Mouse (Mus musculus): ENCODE measurements around the gene Nek2. TPM values are rescaled to one million over a fixed set of nuclear protein-coding genes. Genes with fewer than 3 reads are reported as not detected.

Nek2 gene
- polyA plus RNA-seq, 1 experiment from 2014 or later, result 33.5 TPM

GRCm38 (mm10) chr1:191878518-191878921, 57.3 kb downstream of the Nek2 start:
- H3K27ac ChIP-seq (ENCODE audit: low read depth, low read length), result no peak overlapping the region
- H3K4me1 ChIP-seq (replicated peaks; ENCODE audit: control insufficient read depth, insufficient read depth, low read length), result no peaks in the 10 kb centered on the region
- WGBS, result 91% methylated on average over 4 of the region's 4 CpGs
- ATAC-seq (ENCODE audit: low FRiP score) (no peak), DNase-seq (ENCODE audit: low spot score) (no peak)
- no peak overlapping the region for H3K4me2 ChIP-seq (replicated peaks; ENCODE audit: low read depth, low read length)
- H3K27me3 ChIP-seq (ENCODE audit: control insufficient read depth, insufficient read depth, low read length), result no peaks in the 10 kb centered on the region
- no peaks in the 10 kb centered on the region for H3K9me3 ChIP-seq (ENCODE audit: control insufficient read depth, low read length)
- no peak overlapping the region for H3K9ac ChIP-seq (ENCODE audit: low read depth, low read length)
- no peak overlapping the region for H3K4me3 ChIP-seq (ENCODE audit: low read depth, low read length)
- no peaks in the 10 kb centered on the region for H3K36me3 ChIP-seq (ENCODE audit: control insufficient read depth, insufficient read depth, low read length)

GRCm38 (mm10) chr1:191880247-191880646, 59.0 kb downstream of the Nek2 start:
- ATAC-seq (ENCODE audit: low FRiP score) (no peak), DNase-seq (ENCODE audit: low spot score) (no peak)
- no peaks in the 10 kb centered on the region for H3K36me3 ChIP-seq (ENCODE audit: control insufficient read depth, insufficient read depth, low read length)
- H3K4me2 ChIP-seq (replicated peaks; ENCODE audit: low read depth, low read length), result no peak overlapping the region
- no peaks in the 10 kb centered on the region for H3K4me1 ChIP-seq (replicated peaks; ENCODE audit: control insufficient read depth, insufficient read depth, low read length)
- no peak overlapping the region for H3K4me3 ChIP-seq (ENCODE audit: low read depth, low read length)
- no peak overlapping the region for H3K27ac ChIP-seq (ENCODE audit: low read depth, low read length)
- no peaks in the 10 kb centered on the region for H3K9me3 ChIP-seq (ENCODE audit: control insufficient read depth, low read length)
- no peak overlapping the region for H3K9ac ChIP-seq (ENCODE audit: low read depth, low read length)
- WGBS, result 94% methylated on average over 3 of the region's 3 CpGs
- no peaks in the 10 kb centered on the region for H3K27me3 ChIP-seq (ENCODE audit: control insufficient read depth, insufficient read depth, low read length)

- H3K4me1 ChIP-seq (replicated peaks; ENCODE audit: control insufficient read depth, insufficient read depth, low read length), result no peaks in the 10 kb centered on the region
- H3K4me3 ChIP-seq (ENCODE audit: low read depth, low read length), result no peak overlapping the region
- no peaks in the 10 kb centered on the region for H3K27me3 ChIP-seq (ENCODE audit: control insufficient read depth, insufficient read depth, low read length)
- ATAC-seq (ENCODE audit: low FRiP score), result no peak
- WGBS, result 84% methylated on average over 8 of the region's 8 CpGs
- no peak overlapping the region for H3K4me2 ChIP-seq (replicated peaks; ENCODE audit: low read depth, low read length)
- no peak overlapping the region for H3K27ac ChIP-seq (ENCODE audit: low read depth, low read length)
- no peaks in the 10 kb centered on the region for H3K9me3 ChIP-seq (ENCODE audit: control insufficient read depth, low read length)
- DNase-seq (ENCODE audit: low spot score), result no peak
- no peaks in the 10 kb centered on the region for H3K36me3 ChIP-seq (ENCODE audit: control insufficient read depth, insufficient read depth, low read length)
- H3K9ac ChIP-seq (ENCODE audit: low read depth, low read length), result no peak overlapping the region
Observed at GRCm38 (mm10) chr1:191880921-191881609, 59.8 kb downstream of the Nek2 start.

- Histone ChIP-seq H3K9me3 (ENCODE audit: control insufficient read depth, low read length) (no peaks in the 10 kb centered on the region), H3K27me3 (ENCODE audit: control insufficient read depth, insufficient read depth, low read length) (no peaks in the 10 kb centered on the region), H3K9ac (ENCODE audit: low read depth, low read length) (no peak overlapping the region), H3K4me3 (ENCODE audit: low read depth, low read length) (no peak overlapping the region), H3K4me2 (replicated peaks; ENCODE audit: low read depth, low read length) (no peak overlapping the region), H3K36me3 (ENCODE audit: control insufficient read depth, insufficient read depth, low read length) (no peaks in the 10 kb centered on the region), H3K27ac (ENCODE audit: low read depth, low read length) (no peak overlapping the region), H3K4me1 (replicated peaks; ENCODE audit: control insufficient read depth, insufficient read depth, low read length) (no peaks in the 10 kb centered on the region)
- WGBS, result 83% methylated on average over 2 of the region's 2 CpGs
- DNase-seq (ENCODE audit: low spot score) (no peak), ATAC-seq (ENCODE audit: low FRiP score) (no peak)
Observed at GRCm38 (mm10) chr1:191881663-191882062, 60.4 kb downstream of the Nek2 start.

Other genes starting within 250 kb of the Nek2 start
- 53.4 and 53.6 TPM in 2 replicates for gene Dtl, start 245.9 kb upstream of the Nek2 start, polyA plus RNA-seq (2014; fragmentation: Nextera tagmentation; extraction: Ambion mirVana)
- 50.0 and 50.2 TPM in 2 replicates for gene Ints7, start 245.8 kb upstream of the Nek2 start, polyA plus RNA-seq (2014; fragmentation: Nextera tagmentation; extraction: Ambion mirVana)
- gene Lpgat1, start 103.6 kb upstream of the Nek2 start, polyA plus RNA-seq (2014; fragmentation: Nextera tagmentation; extraction: Ambion mirVana), result 34.1 and 35.9 TPM in 2 replicates
- gene Slc30a1, start 85.3 kb downstream of the Nek2 start, polyA plus RNA-seq (2014; fragmentation: Nextera tagmentation; extraction: Ambion mirVana), result 1.9 and 2.6 TPM in 2 replicates
- 2.1 and 3.8 TPM in 2 replicates for gene Rd3, start 155.9 kb downstream of the Nek2 start, polyA plus RNA-seq (2014; fragmentation: Nextera tagmentation; extraction: Ambion mirVana)